Mouse (Mus musculus) lung, embryonic 16.5 days (tissue): ENCODE results near the gene Slc25a21. TPM values are rescaled to one million over a fixed set of nuclear protein-coding genes. Genes with fewer than 3 reads are reported as not detected.

Experiments
- ATAC-seq: fragments of 200-750 bp; cut with Nextera tagmentation; 2 replicates; pipeline ENCODE4 v1.8.0; 2017; ENCODE audit warnings: low read depth, mild to moderate bottlenecking, moderate library complexity
- H3K27ac ChIP-seq: fragments of 300-500 bp; sonication (generic); 2 replicates; pipeline ENCODE4 v1.5.1; 2014; ENCODE audit warnings: mild to moderate bottlenecking, control low read depth, low read length
- H3K27me3 ChIP-seq: fragments of 300-500 bp; sonication (generic); 2 replicates; pipeline ENCODE4 v1.6.1; 2014; ENCODE audit warnings: low read depth, low read length, mixed read lengths; ENCODE audit not compliant: control insufficient read depth, insufficient read depth
- H3K36me3 ChIP-seq: fragments of 300-500 bp; sonication (generic); 2 replicates; pipeline ENCODE4 v1.6.1; 2014; ENCODE audit warnings: low read length; ENCODE audit not compliant: control insufficient read depth, insufficient read depth
- H3K4me1 ChIP-seq: fragments of 300-500 bp; sonication (generic); replicated peaks from 2 replicates; pipeline ENCODE4 v1.6.1; 2014; ENCODE audit warnings: low read length, mixed read lengths; ENCODE audit not compliant: control insufficient read depth, insufficient read depth
- H3K4me2 ChIP-seq: fragments of 300-500 bp; sonication (generic); 2 replicates; pipeline ENCODE4 v1.6.1; 2014; ENCODE audit warnings: low read depth, low read length, control low read depth
- H3K4me3 ChIP-seq: fragments of 300-500 bp; sonication (generic); 2 replicates; pipeline ENCODE4 v1.5.1; 2014; ENCODE audit warnings: mild to moderate bottlenecking, low read length, control low read depth
- H3K9ac ChIP-seq: fragments of 300-500 bp; sonication (generic); 2 replicates; pipeline ENCODE4 v1.6.1; 2014; ENCODE audit warnings: low read length, control low read depth
- H3K9me3 ChIP-seq: fragments of 300-500 bp; sonication (generic); 2 replicates; pipeline ENCODE4 v1.6.1; 2016; ENCODE audit warnings: low read length; ENCODE audit not compliant: control insufficient read depth
- WGBS: fragments of 180-500 bp; shearing (Covaris S2); extraction: QIAGEN DNeasy Blood & Tissue Kit; methylation state at CpG from one replicate; pipeline ENCODE4 v1.1.7; 2014; 5-methylcytosine and 5-hydroxymethylcytosine counted together
- polyA plus RNA-seq: library from polyadenylated mRNA; unstranded; fragments of >200 nt; fragmentation: Nextera tagmentation; extraction: Ambion mirVana; gene quantifications from 2 replicates; pipeline ENCODE4 v1.2.1, GENCODE M21; 2015

The Slc25a21 gene
- polyA plus RNA-seq, 1 experiment from 2014 or later, result 0.30 TPM

- Histone ChIP-seq H3K27me3 (no peaks in the 10 kb centered on the region), H3K4me2 (no peak overlapping the region), H3K4me3 (no peak overlapping the region), H3K9ac (no peak overlapping the region), H3K27ac (no peak overlapping the region), H3K36me3 (no peaks in the 10 kb centered on the region), H3K9me3 (no peaks in the 10 kb centered on the region), H3K4me1 (no peaks in the 10 kb centered on the region)
- no peak for ATAC-seq
- WGBS, result 72% methylated on average over 4 of the region's 4 CpGs
Measured at GRCm38 (mm10) chr12:57187032-57187431, 10.2 kb downstream of the Slc25a21 start.

- Histone ChIP-seq H3K36me3 (no peaks in the 10 kb centered on the region), H3K4me3 (no peak overlapping the region), H3K4me2 (no peak overlapping the region), H3K9ac (no peak overlapping the region), H3K4me1 (no peaks in the 10 kb centered on the region), H3K27ac (no peak overlapping the region), H3K27me3 (no peaks in the 10 kb centered on the region), H3K9me3 (no peaks in the 10 kb centered on the region)
- WGBS, result 53% methylated on average over 2 of the region's 2 CpGs
- no peak for ATAC-seq
Measured at GRCm38 (mm10) chr12:57186126-57186525, 11.1 kb downstream of the Slc25a21 start.

- no peaks in the 10 kb centered on the region for H3K9me3 ChIP-seq
- no peak overlapping the region for H3K4me2 ChIP-seq
- 0% methylated on average over 1 of the region's 1 CpGs for WGBS
- ATAC-seq, result no peak
- no peaks in the 10 kb centered on the region for H3K27me3 ChIP-seq
- H3K36me3 ChIP-seq, result no peaks in the 10 kb centered on the region
- H3K4me3 ChIP-seq, result no peak overlapping the region
- no peak overlapping the region for H3K27ac ChIP-seq
- no peaks in the 10 kb centered on the region for H3K4me1 ChIP-seq
- H3K9ac ChIP-seq, result no peak overlapping the region
Measured at GRCm38 (mm10) chr12:57185475-57185874, 11.8 kb downstream of the Slc25a21 start.

- no peak for ATAC-seq
- H3K36me3 ChIP-seq, result no peaks in the 10 kb centered on the region
- H3K27me3 ChIP-seq, result no peaks in the 10 kb centered on the region
- no peaks in the 10 kb centered on the region for H3K9me3 ChIP-seq
- 53% methylated on average over 2 of the region's 2 CpGs for WGBS
- 0 out of 2 replicates have a peak, but pooled peaks cover 4% of the 10 kb centered on the region for H3K4me1 ChIP-seq
- H3K27ac ChIP-seq, result no peak overlapping the region
- no peak overlapping the region for H3K4me3 ChIP-seq
- H3K9ac ChIP-seq, result no peak overlapping the region
- no peak overlapping the region for H3K4me2 ChIP-seq
Measured at GRCm38 (mm10) chr12:57184401-57185147, 12.7 kb downstream of the Slc25a21 start.

- Histone ChIP-seq H3K27ac (no peak overlapping the region), H3K27me3 (no peaks in the 10 kb centered on the region), H3K4me2 (no peak overlapping the region), H3K4me1 (0 out of 2 replicates have a peak, but pooled peaks cover 5% of the 10 kb centered on the region), H3K9me3 (no peaks in the 10 kb centered on the region), H3K9ac (no peak overlapping the region), H3K4me3 (no peak overlapping the region), H3K36me3 (no peaks in the 10 kb centered on the region)
- ATAC-seq, result 0 out of 2 replicates have a peak, but pooled peaks have one; percentile 26
- WGBS, result 37% methylated on average over 5 of the region's 5 CpGs
Measured at GRCm38 (mm10) chr12:57179465-57180188, 17.6 kb downstream of the Slc25a21 start.

GRCm38 (mm10) chr12:57178818-57179217 lies 18.5 kb downstream of the Slc25a21 start:
- Histone ChIP-seq H3K36me3 (no peaks in the 10 kb centered on the region), H3K4me2 (no peak overlapping the region), H3K27ac (no peak overlapping the region), H3K27me3 (no peaks in the 10 kb centered on the region), H3K9me3 (no peaks in the 10 kb centered on the region), H3K9ac (no peak overlapping the region), H3K4me3 (no peak overlapping the region), H3K4me1 (0 out of 2 replicates have a peak, but pooled peaks cover 5% of the 10 kb centered on the region)
- ATAC-seq, result peak; percentile 70

- Histone ChIP-seq H3K4me1 (no peaks in the 10 kb centered on the region), H3K27me3 (no peaks in the 10 kb centered on the region), H3K9ac (no peak overlapping the region), H3K36me3 (no peaks in the 10 kb centered on the region), H3K9me3 (no peaks in the 10 kb centered on the region), H3K4me2 (no peak overlapping the region), H3K27ac (no peak overlapping the region), H3K4me3 (no peak overlapping the region)
- WGBS, result 74% methylated on average over 2 of the region's 2 CpGs
- no peak for ATAC-seq
Measured at GRCm38 (mm10) chr12:57163294-57163693, 34.0 kb downstream of the Slc25a21 start.

- H3K9ac ChIP-seq, result no peak overlapping the region
- H3K36me3 ChIP-seq, result no peaks in the 10 kb centered on the region
- no peaks in the 10 kb centered on the region for H3K9me3 ChIP-seq
- ATAC-seq, result no peak
- H3K4me1 ChIP-seq, result no peaks in the 10 kb centered on the region
- no peak overlapping the region for H3K27ac ChIP-seq
- no peak overlapping the region for H3K4me2 ChIP-seq
- 37% methylated on average over 3 of the region's 3 CpGs for WGBS
- H3K27me3 ChIP-seq, result no peaks in the 10 kb centered on the region
- H3K4me3 ChIP-seq, result no peak overlapping the region
Measured at GRCm38 (mm10) chr12:57162840-57163239, 34.4 kb downstream of the Slc25a21 start.

- Histone ChIP-seq H3K9ac (no peak overlapping the region), H3K4me3 (no peak overlapping the region), H3K27me3 (no peaks in the 10 kb centered on the region), H3K4me1 (no peaks in the 10 kb centered on the region), H3K36me3 (no peaks in the 10 kb centered on the region), H3K9me3 (no peaks in the 10 kb centered on the region), H3K27ac (no peak overlapping the region), H3K4me2 (no peak overlapping the region)
- no peak for ATAC-seq
- WGBS, result 73% methylated on average over 6 of the region's 6 CpGs
Measured at GRCm38 (mm10) chr12:57159904-57160303, 37.4 kb downstream of the Slc25a21 start.
